Mouse (Mus musculus) lung, postnatal 0 days (tissue): ENCODE data around the gene Adcy1.

Source experiments
- CTCF ChIP-seq: IDR thresholded peaks from 2 replicates; pipeline ENCODE4 v1.5.1; 2016; ENCODE audit warnings: antibody characterized with exemption, mild to moderate bottlenecking
- EP300 ChIP-seq: IDR thresholded peaks from 2 replicates; pipeline ENCODE4 v1.6.1; 2016; ENCODE audit warnings: antibody characterized with exemption, mild to moderate bottlenecking, control low read depth

DNA sequence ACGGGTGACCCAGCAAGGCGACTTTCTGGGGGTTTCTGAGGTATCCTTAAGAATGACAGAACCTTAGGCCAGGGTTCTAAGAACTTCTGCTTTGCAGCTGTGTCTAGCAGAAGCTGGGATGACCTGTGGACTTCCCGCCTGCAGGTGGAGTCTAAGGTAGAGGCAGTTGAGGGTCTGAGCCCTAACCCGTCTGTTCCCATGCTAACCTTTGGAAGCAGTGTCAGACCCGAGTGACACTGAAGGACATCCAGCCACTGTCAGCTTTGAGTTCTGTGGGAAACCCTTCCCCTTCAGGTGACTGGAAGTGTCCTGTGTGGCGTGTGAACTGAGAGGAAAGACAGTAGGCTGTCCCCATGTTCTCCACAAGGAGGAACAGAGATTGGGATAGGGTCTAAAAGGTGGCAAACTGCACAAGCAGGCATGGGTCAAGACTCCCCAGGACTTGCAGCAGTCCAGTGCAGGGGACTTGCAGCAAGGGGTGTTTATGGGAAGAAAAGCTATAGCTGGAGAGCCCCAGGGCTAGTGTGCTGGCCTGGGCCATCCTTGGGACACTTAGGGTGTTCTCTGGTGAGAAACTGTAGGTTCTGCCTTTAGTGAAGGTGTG lies 8.5 kb upstream of the Adcy1 start:
- TF ChIP-seq CTCF = no peak
- no peak for TF ChIP-seq EP300
